Mouse (Mus musculus): ENCODE data around the gene Mybpc1.
"Not testable (repeated sequence)": the region's sequence is repeated elsewhere in the genome, so short reads cannot be mapped to it uniquely, and the experiment has no call there.

The Mybpc1 gene

DNA sequence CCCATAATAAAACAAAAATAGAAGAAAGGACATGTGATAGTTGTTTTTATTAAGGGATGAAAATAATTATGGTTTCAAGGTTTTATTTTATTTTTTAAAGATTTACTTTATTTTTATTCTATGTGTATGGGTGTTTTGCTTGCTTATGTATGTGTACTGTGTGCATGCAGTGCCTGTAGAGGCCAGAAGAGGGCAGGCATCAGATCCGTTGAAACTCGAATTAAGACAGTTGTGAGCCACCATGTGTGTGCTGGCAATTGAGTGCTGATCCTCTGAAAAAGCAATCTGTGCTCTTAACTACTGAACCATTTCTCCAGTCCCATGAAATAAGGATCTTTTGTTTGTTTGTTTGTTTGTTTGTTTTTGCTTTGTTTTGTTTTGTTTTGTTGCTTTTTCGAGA, 54.7 kb downstream of the Mybpc1 start:
- peak; percentile 35 for DNase-seq (ENCODE audit: low read depth)

DNA sequence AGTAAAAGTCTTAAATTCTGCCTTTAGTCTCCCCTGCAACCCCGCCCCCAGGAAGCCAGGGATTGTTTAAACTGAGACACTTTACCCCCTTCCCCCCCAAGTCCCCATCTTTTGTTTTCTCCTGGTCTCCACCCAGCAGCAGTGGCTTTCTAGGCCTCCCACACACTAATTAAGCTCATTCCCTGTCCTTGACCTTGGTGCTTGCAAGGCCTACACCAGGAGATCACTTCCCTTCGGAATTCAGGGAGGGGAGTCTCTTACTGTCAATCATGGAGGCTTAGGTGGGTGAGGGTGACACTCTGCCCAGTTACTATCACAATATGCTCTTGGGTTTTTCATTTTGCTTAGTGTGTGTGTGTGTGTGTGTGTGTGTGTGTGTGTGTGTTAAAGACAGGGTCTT, 57.3 kb downstream of the Mybpc1 start:
- DNase-seq (ENCODE audit: low read depth), result no peak

DNA sequence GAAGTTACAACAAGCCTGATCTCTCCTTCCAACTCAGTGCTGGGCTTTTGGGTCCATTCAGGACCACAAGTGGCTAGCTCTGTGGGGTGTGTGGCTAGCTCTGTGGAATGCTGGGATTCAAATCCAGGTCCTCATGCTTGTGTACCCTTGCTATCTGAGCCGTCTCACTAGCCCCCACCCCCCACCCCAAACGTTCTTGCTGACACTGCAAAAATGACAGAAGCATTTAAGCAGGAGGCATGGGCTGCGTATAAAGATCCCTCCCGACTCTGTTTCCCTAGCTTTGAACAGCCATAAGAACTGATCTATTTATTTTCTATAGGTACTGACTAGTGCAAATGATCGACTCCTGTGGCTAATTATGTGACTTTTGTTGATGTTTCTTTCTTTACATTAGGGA, 74.3 kb downstream of the Mybpc1 start:
- DNase-seq (ENCODE audit: low read depth), result no peak

DNA sequence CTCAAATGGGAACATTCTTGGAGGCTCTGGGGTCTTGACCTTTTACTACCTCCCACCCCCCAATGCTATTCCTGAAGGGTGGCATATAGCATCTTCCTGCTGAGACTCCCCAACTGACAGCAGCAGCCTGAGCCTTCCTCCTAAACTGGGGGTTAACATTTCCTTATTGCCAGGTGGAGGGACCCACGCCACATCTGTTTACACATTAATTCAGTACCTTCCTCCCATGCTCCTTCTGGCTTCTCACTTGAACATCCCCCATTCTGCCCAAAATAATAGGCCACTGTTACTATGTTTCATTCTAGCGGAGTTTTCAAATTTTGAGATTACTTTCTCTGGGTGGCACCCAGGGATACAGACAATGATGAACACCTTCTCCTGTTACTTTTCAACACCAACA, 80.9 kb downstream of the Mybpc1 start:
- DNase-seq (ENCODE audit: low read depth), result no peak

DNA sequence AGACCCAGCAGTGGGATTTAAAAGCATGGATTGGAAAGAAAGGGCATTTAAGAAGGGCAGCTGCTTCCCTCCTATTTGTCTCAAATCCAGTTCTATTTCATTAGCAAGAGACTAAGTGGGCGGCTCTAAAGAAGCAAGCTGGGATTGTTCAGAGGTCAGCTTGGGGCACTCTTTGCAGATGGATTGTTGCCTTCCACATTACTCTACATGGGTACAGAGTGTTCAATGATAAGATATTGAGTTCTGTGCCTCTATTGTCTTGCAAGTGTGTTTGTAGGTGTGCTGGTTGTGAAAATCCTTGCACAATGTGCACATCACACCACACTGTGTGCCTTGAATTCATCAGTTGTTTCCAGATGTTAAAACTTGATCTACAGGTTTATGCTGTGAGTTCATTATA, 81.7 kb downstream of the Mybpc1 start:
- DNase-seq (ENCODE audit: low read depth), result no peak

DNA sequence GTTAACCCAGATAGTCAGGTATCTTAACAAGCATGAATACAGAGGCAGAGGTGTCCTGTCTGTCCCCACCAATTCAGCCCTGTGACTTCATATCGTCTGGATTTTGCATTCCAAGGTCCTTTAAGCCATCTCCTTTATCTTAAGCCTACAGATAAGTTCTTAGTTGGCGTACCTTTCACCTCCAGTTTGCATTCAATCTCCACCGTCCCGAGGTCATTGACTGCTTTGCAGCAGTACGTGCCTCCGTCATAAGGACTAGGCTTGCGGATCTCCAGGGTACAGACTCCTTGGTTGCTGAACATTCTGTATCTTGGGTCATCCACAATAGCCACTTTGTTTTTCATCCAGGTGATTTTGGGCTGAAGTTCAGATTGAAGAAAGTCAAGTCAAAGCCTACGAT, 82.2 kb downstream of the Mybpc1 start:
- no peak for DNase-seq (ENCODE audit: low read depth)

DNA sequence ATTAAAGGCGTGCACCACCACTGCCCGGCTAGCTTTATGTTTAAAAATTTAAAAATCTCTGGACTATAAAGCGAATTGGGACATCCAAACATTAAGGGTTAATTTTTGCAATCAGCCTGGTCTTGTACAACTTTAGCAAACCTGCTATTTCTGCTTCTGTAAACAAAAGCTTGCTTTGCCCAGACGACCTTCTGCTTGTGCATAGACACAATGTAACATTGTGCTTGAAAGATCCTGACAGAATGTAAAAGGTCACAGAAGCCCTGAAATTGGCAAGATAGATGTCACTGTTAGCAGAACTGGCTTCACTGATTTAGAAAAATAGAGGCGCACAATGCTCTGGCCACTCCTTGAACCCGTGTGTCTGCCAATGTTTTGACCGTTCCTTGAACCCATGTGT, 89.9 kb downstream of the Mybpc1 start:
- not testable (repeated sequence) for DNase-seq (ENCODE audit: low read depth)

DNA sequence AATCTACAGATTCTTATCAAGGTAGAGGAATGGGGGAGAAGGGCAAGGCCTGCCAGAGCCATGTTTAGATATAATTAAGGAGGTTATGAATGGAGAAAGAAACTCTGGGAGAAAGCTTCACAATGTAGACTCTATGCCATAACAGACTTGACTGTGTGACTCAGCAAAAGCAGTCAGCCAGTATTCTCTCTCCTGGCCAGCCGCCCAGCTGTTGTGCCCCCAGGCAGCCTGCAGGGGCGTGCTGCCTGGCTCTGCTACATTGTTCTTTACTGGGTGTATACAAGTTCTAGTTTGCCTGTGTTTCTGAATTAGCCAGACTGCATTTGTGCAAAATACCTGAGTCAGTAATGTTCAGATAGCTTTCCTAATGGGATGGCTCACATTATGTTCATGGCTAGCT, 90.5 kb downstream of the Mybpc1 start:
- no peak for DNase-seq (ENCODE audit: low read depth)

DNA sequence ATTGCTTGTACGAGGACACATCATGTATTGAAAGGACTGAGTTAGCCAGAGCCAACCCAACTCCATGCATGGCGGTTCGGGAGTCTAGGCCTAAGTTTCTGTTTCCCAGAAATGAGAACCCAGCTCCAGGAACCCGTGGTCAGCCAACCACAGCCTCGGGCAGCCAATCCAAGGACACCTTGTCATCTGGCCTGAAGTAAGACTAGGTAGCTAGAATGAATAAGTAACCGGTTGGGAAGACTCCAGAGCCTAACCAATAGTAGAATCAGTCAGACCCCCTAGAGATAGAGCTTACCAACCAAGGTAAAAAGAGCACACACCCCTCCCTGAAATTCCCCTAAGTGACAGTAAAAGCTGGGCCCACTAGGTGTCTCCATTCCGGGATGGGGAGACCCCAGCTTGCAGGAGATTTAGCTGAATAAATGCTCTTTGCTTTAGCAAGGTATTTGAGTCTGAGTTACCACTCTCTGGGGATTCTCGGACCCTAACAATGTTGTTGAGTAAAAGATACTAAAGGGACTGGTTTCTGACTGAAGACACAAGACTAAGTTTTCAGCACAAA, 91.3 kb downstream of the Mybpc1 start:
- no peak for DNase-seq (ENCODE audit: low read depth)

DNA sequence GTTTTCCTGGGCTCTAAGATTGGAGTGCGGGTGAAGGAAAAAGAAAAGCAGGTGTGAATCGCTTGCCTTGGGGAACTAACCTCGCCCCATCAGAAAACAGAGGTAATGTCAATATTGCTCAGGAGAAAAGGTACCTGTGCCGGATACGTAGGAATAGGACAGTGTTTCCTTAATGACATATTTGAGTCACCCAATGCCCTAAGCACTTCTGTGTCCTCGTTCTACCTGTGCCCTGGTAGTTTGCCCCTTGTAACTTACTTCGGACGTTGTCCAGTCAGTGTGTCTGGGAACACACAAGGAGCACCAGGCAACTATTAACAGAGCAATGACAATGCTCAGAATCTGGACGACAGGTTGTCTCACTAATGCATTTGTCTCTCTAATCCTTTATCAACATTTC, 93.6 kb downstream of the Mybpc1 start:
- no peak for DNase-seq (ENCODE audit: low read depth)

DNA sequence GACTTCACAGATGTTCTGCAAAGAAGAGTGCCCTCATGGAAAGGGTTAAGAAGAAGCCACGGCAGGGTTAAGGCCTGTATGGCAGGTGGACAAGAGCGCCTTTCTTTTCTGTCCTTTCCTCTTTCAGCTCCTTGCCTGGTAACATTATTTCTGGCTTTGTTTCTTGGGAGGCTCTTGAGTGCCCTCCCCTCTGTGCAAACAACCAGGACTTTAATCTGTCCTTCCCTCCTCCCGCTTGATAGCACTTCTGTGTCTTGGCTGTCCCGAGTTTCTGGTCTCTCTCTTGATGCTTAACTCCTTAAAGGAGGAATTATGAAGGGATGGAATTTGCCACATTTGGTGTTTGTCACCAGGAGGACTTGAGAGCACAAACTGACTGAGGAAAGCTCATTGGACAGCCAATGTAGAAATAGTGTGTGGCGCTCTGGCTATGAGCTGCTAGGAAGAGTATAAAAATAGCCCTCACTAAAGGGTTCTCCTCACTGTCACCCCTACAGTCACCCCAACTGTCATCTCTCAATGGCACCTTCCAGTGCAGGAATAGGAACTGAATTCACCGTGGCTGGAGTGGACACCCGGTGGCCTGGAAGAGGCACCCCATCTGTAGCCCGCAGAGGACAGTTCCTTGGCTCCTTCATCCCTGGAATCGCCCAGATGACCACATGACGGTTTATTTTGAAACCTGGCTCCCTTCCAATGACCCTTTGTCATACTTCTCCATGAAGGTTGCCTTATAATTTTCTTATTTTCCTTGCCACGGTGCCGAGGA, 94.3 kb downstream of the Mybpc1 start:
- no peak for DNase-seq (ENCODE audit: low read depth)

DNA sequence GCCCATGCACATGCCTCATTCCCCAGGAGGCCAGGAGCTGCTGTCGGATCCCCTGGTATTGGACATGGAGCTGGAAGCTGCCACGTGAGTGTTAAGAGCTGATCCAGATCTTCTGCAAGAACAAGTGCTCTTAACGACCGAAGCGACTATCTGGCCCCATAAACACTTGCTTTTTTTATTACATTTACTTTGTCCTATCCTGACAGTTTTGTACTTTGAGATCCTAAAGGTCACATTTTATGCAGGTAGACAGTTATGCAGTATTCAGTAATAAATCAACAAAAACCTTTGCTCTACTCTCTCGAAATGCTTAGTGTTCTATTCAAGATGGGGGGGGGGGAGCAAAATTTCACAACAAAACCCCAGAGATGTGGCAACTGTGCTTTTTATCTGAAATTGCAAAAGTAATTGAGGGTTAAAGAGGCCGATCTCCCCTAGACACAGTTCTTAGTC, 97.2 kb downstream of the Mybpc1 start:
- DNase-seq (ENCODE audit: low read depth), result no peak

DNA sequence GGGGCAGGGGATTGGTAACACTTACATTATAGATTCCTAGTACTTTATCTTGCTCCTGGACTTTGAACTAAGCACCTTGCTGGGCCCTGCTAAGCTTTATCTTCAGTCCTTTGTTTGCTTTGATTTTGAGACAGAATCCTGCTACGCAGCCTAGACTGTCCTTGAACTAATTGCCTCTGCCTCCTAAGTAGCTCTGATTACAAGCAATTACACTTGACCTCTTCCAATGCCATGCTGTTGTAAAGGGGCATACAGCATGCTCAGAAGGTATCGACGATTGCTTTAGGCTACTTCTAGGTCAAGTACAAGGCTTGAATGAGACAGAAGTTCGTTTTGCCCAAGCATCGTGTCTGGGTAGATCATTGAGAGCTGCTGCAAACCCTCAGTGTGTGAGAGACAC, 99.7 kb downstream of the Mybpc1 start:
- peak; percentile 5 for DNase-seq (ENCODE audit: low read depth)

DNA sequence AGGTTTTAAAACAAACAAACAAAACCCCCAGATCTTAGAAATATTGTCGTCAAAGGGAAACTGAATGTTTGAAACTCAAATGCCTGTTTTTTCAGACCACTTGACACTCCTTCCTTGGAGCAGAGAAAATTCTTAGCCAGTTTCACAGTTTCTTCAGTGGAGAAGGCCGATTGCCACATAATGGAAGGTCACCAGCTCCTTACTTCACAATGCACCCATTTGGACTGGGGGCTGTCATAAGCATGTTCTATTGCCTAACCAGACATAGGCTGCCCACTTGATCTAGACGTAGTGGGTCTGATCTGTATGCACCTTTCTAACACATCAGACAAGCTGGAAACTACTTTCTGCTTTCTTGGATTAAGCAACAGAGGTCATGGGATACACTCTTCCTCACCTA, 100.5 kb downstream of the Mybpc1 start:
- DNase-seq (ENCODE audit: low read depth), result no peak

DNA sequence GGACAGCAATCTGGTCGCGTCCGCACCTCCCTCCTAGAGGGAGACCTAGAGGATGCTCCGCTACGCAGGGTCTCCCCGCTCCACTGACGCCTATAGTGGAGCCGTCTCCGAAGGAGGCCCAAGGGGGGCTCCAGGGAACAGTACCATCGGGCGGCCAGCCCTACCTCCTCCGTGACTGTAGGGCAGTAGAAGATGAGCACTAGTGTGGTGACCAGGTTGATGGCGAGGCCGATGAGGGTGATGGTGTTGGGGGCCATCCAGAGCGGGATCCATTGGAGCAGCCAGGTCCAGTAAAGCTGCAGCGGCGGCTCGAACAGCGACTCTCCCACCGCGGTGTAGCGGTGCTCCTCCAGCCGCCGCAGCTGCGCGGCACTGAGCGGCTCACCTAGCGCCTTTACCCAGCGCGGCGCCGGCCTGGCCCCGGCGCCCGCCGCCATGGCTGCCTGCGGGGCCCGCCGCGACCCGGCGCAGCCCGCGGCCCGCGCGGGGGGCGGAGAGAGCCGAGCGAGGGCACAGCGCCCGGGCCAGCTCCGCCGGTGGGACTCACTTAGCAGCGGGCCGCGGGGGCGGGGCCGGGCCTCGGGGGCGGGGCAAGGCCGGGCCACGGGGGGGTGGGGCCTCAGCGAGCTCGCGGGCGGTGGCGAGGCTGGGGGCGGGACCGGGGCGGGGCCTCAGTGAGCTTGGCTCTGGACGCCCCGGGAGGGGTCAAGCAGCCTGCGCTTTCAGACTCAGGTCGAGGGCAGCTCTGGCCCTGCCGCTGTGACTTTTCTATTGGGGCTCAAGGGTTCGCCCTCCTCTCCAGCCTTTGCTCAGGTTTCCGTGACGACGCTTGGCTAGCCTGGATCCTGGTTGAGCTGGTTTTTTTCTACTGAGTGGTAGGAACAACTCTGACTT, 101.3 kb downstream of the Mybpc1 start, which contains the start of gene Chpt1:
Chpt1 (minus strand) TSS at position 653 of the 894 bp plus-strand sequence.
- DNase-seq (ENCODE audit: low read depth), result peak; percentile 89

DNA sequence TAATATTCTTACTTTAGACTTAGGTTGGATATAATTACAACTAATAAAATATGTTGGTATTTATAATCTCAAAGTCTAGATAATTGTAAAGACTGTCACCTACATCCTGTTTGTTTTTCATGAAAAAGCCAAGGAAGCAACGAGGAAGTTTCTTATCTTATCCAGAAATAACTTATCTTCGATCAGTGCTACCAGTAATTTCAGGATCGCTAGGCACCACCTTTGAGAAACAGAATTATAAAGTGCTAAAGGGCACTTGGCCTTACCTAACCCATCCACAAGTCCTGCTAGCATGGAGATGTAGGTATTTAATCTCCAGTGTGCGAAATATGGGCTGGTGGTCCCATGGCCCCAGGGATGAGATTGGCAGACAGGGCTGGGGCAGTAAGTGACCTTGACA, 102.0 kb downstream of the Mybpc1 start:
- peak; percentile 5 for DNase-seq (ENCODE audit: low read depth)

DNA sequence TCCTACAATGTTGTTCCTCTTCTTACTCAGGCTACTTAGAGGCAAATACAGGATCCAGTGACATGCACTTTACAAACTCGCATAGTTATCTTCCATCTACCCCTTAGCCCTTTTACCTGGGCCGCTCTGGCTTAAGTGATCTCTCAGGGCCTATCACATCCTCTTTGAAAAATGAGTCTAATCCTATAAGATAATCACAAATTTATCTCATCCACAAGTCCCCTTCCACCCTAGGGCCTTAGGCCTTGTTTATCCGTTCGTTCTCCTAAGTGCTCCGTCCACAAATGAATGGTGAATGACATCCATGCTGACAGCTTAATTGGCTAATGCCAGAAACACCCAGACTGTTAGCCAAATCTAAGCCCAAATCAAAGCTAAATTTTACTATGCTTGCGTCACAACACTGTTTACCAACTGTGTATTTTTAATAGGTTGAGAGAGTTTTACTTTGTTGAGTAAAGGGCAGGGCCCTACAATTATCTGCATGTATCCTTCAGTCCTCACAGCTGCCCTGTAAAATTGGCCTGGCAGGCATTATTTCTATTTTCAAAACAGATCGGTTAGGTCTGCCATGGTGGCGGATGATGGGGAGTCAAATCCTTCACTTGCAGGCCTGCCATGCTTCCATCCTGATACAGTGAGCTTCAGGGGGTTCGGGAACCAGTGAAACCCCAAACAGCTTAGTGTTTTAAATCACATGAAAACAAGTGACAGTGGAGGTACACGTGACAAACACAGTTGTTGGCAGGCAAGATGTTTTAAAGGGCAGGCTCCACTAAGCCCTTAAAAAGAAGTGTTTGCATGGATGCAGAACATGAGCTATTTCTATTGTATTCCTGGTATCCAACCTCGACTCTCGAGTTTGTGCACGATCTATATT, 102.8 kb downstream of the Mybpc1 start:
- no peak for DNase-seq (ENCODE audit: low read depth)

DNA sequence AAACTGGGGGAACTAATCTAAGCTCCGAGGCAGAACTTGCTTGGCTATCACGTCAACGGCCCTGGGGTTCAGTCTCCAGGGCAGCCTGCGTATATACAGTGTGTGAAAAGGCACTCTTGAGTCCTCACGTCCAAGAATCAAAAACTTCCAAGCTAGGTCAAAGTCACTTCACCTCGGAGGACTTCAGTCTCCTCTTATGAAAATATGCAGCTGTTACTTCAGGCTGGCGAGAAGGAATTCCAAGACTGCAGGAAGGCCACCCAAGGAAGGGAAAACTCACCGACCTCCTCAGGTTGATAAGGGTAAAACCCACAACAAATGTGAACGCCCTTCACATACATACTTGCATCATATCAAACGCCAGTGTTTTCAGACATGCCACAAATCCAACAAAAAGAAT, 103.6 kb downstream of the Mybpc1 start:
- DNase-seq (ENCODE audit: low read depth), result no peak

DNA sequence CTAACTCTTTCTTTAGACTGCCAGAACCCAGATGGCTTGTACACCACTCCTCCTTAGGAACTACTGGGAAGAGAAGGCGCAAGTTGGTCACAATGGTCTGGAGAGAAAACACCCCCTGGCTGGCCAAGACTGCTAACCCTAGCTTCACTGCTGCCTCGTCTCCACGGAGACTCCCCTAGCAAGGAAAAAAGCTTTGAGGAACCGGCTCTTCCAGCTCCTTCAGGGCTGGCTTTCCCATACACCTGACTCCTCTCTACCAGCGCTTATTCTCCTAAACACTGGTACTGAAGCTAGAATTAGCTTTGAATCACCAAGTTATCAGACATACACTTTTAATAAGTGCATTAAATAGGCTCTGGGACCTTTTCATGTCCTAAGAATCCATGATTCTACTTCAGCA, 105.0 kb downstream of the Mybpc1 start:
- DNase-seq (ENCODE audit: low read depth), result no peak

DNA sequence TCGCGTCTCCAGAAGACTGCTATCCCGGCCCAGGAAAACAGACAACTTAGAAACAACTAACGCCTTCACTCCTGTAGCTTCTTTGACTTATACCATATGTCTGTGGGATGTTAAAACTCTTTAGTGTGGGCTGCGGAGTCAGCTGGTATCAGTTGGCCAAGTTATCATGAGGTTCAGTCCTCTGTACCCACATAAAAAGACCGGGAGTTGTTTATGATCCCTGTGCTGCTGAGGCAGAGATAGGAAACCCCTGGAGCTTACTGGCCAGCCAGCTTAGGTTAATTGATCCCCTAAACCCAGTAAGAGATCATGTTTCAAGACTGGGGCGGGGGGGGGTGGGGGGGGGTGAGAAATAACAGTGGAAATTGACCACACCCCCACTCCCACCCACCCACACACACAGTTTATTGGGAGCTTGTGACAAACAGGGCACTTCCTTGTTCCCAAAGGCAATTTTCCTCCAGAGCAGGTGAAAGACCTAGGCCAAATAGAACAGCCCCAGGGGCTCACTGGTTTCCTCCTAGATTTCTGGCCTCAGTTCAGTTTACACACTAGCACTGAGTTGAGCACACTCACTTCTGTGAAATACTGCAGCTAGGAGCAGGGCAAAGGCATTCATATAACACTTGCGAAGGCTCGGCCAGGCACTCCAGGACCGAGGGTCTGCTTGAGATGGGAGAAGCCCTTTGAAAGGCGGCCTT, 107.9 kb downstream of the Mybpc1 start:
- DNase-seq (ENCODE audit: low read depth), result no peak

DNA sequence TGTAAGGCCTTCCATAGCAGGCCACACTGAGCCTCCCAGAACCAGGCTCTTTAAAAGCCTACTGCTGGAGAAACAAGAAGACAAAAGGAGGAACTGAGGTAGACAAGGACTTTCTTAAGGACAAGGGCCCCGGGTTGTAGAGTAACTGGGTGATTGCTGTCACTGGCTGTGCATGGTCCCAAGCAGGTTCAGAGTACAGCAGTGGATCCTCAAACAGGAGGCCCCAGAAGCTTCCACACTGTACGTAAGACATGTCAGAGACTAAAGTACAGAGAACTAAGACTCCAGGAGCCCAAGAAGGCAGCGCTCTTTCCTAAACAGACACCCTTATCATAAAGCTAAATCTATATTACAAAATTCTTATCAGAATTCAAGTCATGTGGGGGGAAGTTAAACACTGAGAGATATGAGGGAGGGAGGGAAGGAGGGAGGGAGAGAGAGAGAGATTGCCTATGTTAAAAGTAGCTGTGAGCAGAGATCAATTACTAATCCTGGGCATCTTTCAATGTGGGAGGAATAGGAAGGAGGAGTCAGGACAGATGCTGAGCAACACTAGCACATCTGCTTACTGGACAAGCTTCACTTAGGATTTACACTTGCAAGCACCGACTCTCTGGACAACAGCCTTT, 109.9 kb downstream of the Mybpc1 start:
- no peak for DNase-seq (ENCODE audit: low read depth)
